Mouse (Mus musculus) kidney, postnatal 0 days (tissue): ENCODE data around the gene Apold1. TPM values are rescaled to one million over a fixed set of nuclear protein-coding genes. Genes with fewer than 3 reads are reported as not detected.

ENCODE experiments used
- ATAC-seq: fragments of 200-750 bp; cut with Nextera tagmentation; replicated peaks from 2 replicates; pipeline ENCODE4 v1.8.0; 2017; ENCODE audit warnings: low read depth, moderate number of reproducible peaks, moderate TSS enrichment, moderate library complexity; ENCODE audit not compliant: low FRiP score
- DNase-seq: peaks from one replicate; pipeline ENCODE4 v3.0.0-alpha.2; 2016; ENCODE audit warnings: low spot score
- H3K27ac ChIP-seq: fragments of 300-500 bp; sonication (generic); 2 replicates; pipeline ENCODE4 v1.5.1; 2014; ENCODE audit warnings: mild to moderate bottlenecking
- H3K27me3 ChIP-seq: fragments of 300-500 bp; sonication (generic); 2 replicates; pipeline ENCODE4 v1.6.1; 2014; ENCODE audit warnings: low read length, mixed read lengths; ENCODE audit not compliant: insufficient read depth
- H3K36me3 ChIP-seq: fragments of 300-500 bp; sonication (generic); 2 replicates; pipeline ENCODE4 v1.6.1; 2014; ENCODE audit warnings: low read length, mixed read lengths; ENCODE audit not compliant: insufficient read depth
- H3K4me1 ChIP-seq: fragments of 300-500 bp; sonication (generic); replicated peaks from 2 replicates; pipeline ENCODE4 v1.6.1; 2014; ENCODE audit warnings: antibody characterized with exemption, low read length, mixed read lengths; ENCODE audit not compliant: insufficient read depth
- H3K4me2 ChIP-seq: fragments of 300-500 bp; sonication (generic); 2 replicates; pipeline ENCODE4 v1.6.1; 2014; ENCODE audit warnings: mild to moderate bottlenecking, low read length, moderate library complexity, mixed read lengths
- H3K4me3 ChIP-seq: fragments of 300-500 bp; sonication (generic); replicated peaks from 2 replicates; pipeline ENCODE4 v1.5.1; 2014; ENCODE audit warnings: low read depth, low read length
- H3K9ac ChIP-seq: fragments of 300-500 bp; sonication (generic); 2 replicates; pipeline ENCODE4 v1.6.1; 2014; ENCODE audit warnings: low read depth, low read length
- H3K9me3 ChIP-seq: fragments of 300-500 bp; sonication (generic); replicated peaks from 2 replicates; pipeline ENCODE4 v1.6.1; 2016; ENCODE audit warnings: low read length, inconsistent platforms, mixed read lengths
- CTCF ChIP-seq: IDR thresholded peaks from 2 replicates; pipeline ENCODE4 v1.5.1; 2016; ENCODE audit warnings: antibody characterized with exemption, low read depth, mild to moderate bottlenecking, moderate library complexity
- WGBS: fragments of 180-500 bp; shearing (Covaris S2); extraction: QIAGEN DNeasy Blood & Tissue Kit; methylation state at CpG from one replicate; pipeline ENCODE4 v1.1.7; 2014; 5-methylcytosine and 5-hydroxymethylcytosine counted together
- polyA plus RNA-seq: library from polyadenylated mRNA; unstranded; fragments of >200 nt; fragmentation: Nextera tagmentation; extraction: Ambion mirVana; gene quantifications from 2 replicates; pipeline ENCODE4 v1.2.1, GENCODE M21; 2015

Apold1 gene
- 4.4 and 4.5 TPM in 2 replicates for polyA plus RNA-seq

DNA sequence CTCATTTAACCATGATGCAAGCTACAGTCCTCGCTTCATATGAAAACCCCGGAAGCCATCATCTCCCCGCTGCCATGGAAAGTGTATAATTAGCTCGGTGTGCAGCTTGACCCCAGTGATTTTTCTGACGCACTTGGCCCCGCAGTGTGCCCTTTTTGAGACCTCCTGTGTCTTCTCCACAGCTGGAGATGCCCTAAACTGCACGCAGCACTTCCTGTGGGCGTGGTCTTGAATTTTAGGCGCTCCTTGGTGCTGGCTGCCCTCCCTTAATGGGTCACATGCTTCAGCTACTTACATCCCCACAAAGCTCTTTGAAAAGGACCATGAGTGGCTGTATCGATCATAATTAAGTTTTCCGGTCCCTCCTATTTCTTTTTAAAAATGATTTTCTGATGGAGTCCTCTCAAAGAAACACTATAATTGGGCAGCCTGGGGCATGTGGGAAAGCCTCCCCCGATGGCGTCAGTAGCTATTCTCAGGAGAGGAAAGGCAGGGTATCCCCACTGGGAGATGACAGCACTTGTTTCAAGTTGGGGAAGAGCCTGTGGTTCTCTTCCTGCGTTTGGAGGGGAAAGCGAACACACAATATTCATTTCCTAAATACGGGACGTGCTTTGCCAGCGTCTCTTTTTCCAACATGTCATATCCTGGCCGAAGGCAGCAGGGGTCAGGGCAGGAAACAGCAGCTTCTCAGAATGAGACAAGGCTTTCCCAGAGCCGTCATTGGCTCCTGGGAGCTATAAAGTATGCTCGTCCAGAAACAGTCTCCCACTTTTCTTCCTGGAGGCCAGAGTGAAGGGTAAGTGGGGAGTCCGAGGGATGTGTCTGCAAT, at the start of gene Apold1:
Apold1 (plus strand) TSS at position 488 of the 832 bp plus-strand sequence.
- no peaks in the 10 kb centered on the region for H3K9me3 ChIP-seq
- peak within 1 kb of the TSS; percentile 93 for H3K4me2 ChIP-seq
- no peaks in the 10 kb centered on the region for H3K27me3 ChIP-seq
- H3K36me3 ChIP-seq = no peaks in the 10 kb centered on the region
- no peak for TF ChIP-seq CTCF
- peak within 1 kb of the TSS; percentile 62 for H3K27ac ChIP-seq
- 0 out of 2 replicates have a peak within 1 kb of the TSS, but pooled peaks have one; percentile 2 for H3K4me3 ChIP-seq
- H3K9ac ChIP-seq = no peak within 1 kb of the TSS
- peaks cover 6% of the 10 kb centered on the region; the same call in 1 of the 2 replicates for H3K4me1 ChIP-seq
- ATAC-seq = no peak
- peak; percentile 59 for DNase-seq
- 45% methylated on average over 22 of the region's 22 CpGs for WGBS

DNA sequence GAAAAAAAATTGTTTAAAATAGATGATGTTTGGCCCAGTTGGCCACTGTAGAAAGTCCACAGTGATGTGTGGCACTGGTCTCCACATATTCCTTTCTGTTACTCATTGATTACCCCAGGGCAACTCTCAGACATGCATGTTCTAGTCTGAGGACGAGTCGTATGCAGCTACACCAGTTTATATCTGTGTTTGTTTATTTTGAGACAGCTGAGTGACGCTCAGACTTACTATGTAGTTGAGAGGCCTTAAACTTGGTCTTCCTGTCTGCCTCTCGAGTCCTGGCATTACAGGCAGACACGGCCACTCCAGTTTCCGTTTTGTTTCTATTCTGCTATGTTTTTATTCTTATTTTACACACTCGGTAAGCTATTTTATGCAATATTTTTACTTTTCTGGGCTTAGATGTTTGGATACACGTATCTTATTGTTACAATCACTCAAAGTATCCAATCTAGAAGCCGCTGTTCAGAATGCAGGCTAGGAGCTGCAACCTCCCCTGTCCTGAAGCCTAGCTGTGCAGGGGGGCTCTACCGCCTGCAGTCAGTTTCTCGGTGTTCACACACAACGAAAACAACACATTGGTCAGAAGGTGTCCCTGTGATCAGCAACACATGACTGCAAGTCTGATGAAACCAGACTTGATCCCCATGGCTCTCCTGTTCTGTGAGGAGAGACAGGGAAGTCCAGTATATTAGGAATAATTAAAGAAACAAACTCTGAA, 48.9 kb upstream of the Apold1 start:
- peaks cover 10% of the 10 kb centered on the region; the same call in 1 of the 2 replicates for H3K4me1 ChIP-seq
- 40% methylated on average over 12 of the region's 12 CpGs for WGBS
- DNase-seq (peak; percentile 58), ATAC-seq (no peak)
- H3K27ac ChIP-seq = peak overlapping the region; percentile 37; the same call in 1 of the 2 replicates
- H3K4me2 ChIP-seq = peak overlapping the region; percentile 40
- H3K4me3 ChIP-seq = no peak overlapping the region
- H3K27me3 ChIP-seq = no peaks in the 10 kb centered on the region
- TF ChIP-seq CTCF = no peak
- H3K9me3 ChIP-seq = no peaks in the 10 kb centered on the region
- no peaks in the 10 kb centered on the region for H3K36me3 ChIP-seq
- H3K9ac ChIP-seq = peak overlapping the region; percentile 5; the same call in 1 of the 2 replicates

DNA sequence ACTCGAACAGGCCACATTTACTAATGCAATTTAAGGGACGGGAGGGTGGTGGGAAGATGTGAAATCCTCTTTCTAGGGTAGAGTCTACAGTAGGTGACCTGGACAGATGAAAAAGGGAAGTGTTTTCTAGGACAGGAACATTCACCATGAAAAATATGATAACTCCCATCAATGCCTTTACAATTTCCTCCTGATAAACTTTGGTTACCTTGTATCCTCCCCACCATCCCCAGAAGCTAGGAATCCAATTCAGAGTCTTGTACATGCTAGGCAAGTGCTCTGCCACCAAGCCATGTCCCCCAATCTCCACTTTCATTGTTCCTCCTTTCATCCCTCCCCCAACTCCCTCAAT, 48.3 kb upstream of the Apold1 start:
- WGBS = 62% methylated on average over 2 of the region's 2 CpGs

DNA sequence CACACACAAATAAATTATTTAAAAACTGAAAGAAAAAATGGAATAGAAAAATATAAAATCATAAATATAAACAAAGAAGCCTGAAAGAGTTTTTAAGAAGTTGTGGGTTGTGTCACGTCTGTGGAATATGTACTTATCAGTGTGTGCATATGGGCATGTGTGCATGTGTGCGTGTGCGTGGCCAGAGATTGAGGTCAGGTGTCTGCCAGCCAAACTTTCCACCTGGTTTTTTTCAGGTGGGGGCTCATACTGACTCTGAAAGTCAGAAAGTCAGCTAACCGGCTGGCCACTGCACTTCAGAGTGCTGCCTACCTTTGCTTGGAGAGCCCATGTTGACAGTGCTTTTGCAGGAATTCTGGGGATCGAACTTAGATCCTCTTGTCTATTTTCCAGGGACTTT, 47.2 kb upstream of the Apold1 start:
- DNase-seq (no peak), ATAC-seq (no peak)
- Histone ChIP-seq H3K4me3 (no peak overlapping the region), H3K9ac (no peak overlapping the region), H3K27me3 (no peaks in the 10 kb centered on the region), H3K4me2 (no peak overlapping the region), H3K36me3 (no peaks in the 10 kb centered on the region), H3K27ac (no peak overlapping the region), H3K4me1 (peaks cover 10% of the 10 kb centered on the region; the same call in 1 of the 2 replicates), H3K9me3 (no peaks in the 10 kb centered on the region)
- TF ChIP-seq CTCF = no peak
- 92% methylated on average over 5 of the region's 5 CpGs for WGBS

More for the DNA sequence above, 48.3 kb upstream of the Apold1 start:
- peaks cover 10% of the 10 kb centered on the region; the same call in 1 of the 2 replicates for H3K4me1 ChIP-seq
- no peaks in the 10 kb centered on the region for H3K36me3 ChIP-seq
- no peaks in the 10 kb centered on the region for H3K9me3 ChIP-seq
- H3K4me2 ChIP-seq = peak overlapping the region; percentile 40; the same call in 1 of the 2 replicates
- H3K27ac ChIP-seq = 0 out of 2 replicates have a peak overlapping the region, but pooled peaks have one; percentile 37
- no peak overlapping the region for H3K4me3 ChIP-seq
- no peak for DNase-seq
- ATAC-seq = no peak
- peak overlapping the region; percentile 5; the same call in 1 of the 2 replicates for H3K9ac ChIP-seq
- no peak for TF ChIP-seq CTCF
- H3K27me3 ChIP-seq = no peaks in the 10 kb centered on the region

DNA sequence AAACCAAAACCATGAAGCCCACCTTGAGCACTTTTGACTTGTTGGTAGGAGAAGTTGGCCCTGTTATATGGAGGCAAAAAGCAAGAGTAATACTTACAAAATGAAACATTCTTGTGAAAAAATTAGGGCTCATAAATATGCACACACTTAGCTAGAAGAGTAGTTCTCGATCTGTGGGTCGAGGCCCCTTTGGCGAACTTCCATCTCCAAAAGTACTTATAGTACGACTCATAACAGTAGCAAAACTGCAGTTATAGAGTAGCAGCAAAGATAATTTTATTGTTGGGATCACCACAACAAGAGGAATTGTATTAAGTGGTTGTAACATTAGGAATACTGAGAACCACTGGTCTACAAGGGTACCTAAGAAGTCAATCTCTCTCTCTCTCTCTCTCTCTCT, 41.7 kb upstream of the Apold1 start:
- Histone ChIP-seq H3K27ac (no peak overlapping the region), H3K4me1 (0 out of 2 replicates have a peak, but pooled peaks cover 11% of the 10 kb centered on the region), H3K4me2 (no peak overlapping the region), H3K9me3 (no peaks in the 10 kb centered on the region), H3K36me3 (0 out of 2 replicates have a peak, but pooled peaks cover 8% of the 10 kb centered on the region), H3K4me3 (no peak overlapping the region), H3K9ac (no peak overlapping the region), H3K27me3 (no peaks in the 10 kb centered on the region)
- DNase-seq (no peak), ATAC-seq (no peak)
- TF ChIP-seq CTCF = no peak
- WGBS = 72% methylated on average over 4 of the region's 4 CpGs
